Mouse (Mus musculus) lung, postnatal 0 days (tissue): ENCODE data around the gene Lrp6. TPM values are rescaled to one million over a fixed set of nuclear protein-coding genes. Genes with fewer than 3 reads are reported as not detected.

ENCODE experiments used
- ATAC-seq: fragments of 200-750 bp; cut with Nextera tagmentation; 2 replicates; pipeline ENCODE4 v1.8.0; 2017; ENCODE audit warnings: moderate library complexity
- DNase-seq: peaks from one replicate; pipeline ENCODE4 v3.0.0-alpha.2; 2016; ENCODE audit warnings: low spot score
- H3K27ac ChIP-seq: fragments of 300-500 bp; sonication (generic); 2 replicates; pipeline ENCODE4 v1.5.1; 2014; ENCODE audit warnings: antibody characterized with exemption, mild to moderate bottlenecking, low read length, mixed read lengths
- H3K27me3 ChIP-seq: fragments of 300-500 bp; sonication (generic); replicated peaks from 2 replicates; pipeline ENCODE4 v1.6.1; 2014; ENCODE audit warnings: low read length, mixed read lengths; ENCODE audit not compliant: insufficient read depth
- H3K36me3 ChIP-seq: fragments of 300-500 bp; sonication (generic); 2 replicates; pipeline ENCODE4 v1.6.1; 2014; ENCODE audit warnings: low read length, mixed read lengths; ENCODE audit not compliant: insufficient read depth
- H3K4me1 ChIP-seq: fragments of 300-500 bp; sonication (generic); 2 replicates; pipeline ENCODE4 v1.6.1; 2014; ENCODE audit warnings: antibody characterized with exemption, low read depth, low read length, mixed read lengths; ENCODE audit not compliant: insufficient read depth
- H3K4me2 ChIP-seq: fragments of 300-500 bp; sonication (generic); replicated peaks from 2 replicates; pipeline ENCODE4 v1.6.1; 2014; ENCODE audit warnings: low read depth, mild to moderate bottlenecking, low read length, moderate library complexity, mixed read lengths
- H3K4me3 ChIP-seq: fragments of 300-500 bp; sonication (generic); 2 replicates; pipeline ENCODE4 v1.5.1; 2014; ENCODE audit warnings: low read depth, low read length
- H3K9ac ChIP-seq: fragments of 300-500 bp; sonication (generic); replicated peaks from 2 replicates; pipeline ENCODE4 v1.6.1; 2014; ENCODE audit warnings: low read depth, mild to moderate bottlenecking
- H3K9me3 ChIP-seq: fragments of 300-500 bp; sonication (generic); 2 replicates; pipeline ENCODE4 v1.6.1; 2016; ENCODE audit warnings: low read length, mixed read lengths
- CTCF ChIP-seq: IDR thresholded peaks from 2 replicates; pipeline ENCODE4 v1.5.1; 2016; ENCODE audit warnings: antibody characterized with exemption, mild to moderate bottlenecking
- EP300 ChIP-seq: IDR thresholded peaks from 2 replicates; pipeline ENCODE4 v1.6.1; 2016; ENCODE audit warnings: antibody characterized with exemption, mild to moderate bottlenecking, control low read depth
- WGBS: fragments of 180-500 bp; shearing (Covaris S2); extraction: QIAGEN DNeasy Blood & Tissue Kit; methylation state at CpG from one replicate; pipeline ENCODE4 v1.1.7; 2014; 5-methylcytosine and 5-hydroxymethylcytosine counted together
- polyA plus RNA-seq: library from polyadenylated mRNA; unstranded; fragments of >200 nt; fragmentation: Nextera tagmentation; extraction: Ambion mirVana; gene quantifications from 2 replicates; pipeline ENCODE4 v1.2.1, GENCODE M21; 2015

The Lrp6 gene
- polyA plus RNA-seq, 1 experiment from 2014 or later: 17.0 TPM

- Histone ChIP-seq H3K36me3 (peaks cover 30% of the 10 kb centered on the region; the same call in 1 of the 2 replicates), H3K27ac (no peak overlapping the region), H3K9ac (no peak overlapping the region), H3K9me3 (no peaks in the 10 kb centered on the region), H3K4me1 (no peaks in the 10 kb centered on the region), H3K4me2 (no peak overlapping the region), H3K4me3 (no peak overlapping the region), H3K27me3 (no peaks in the 10 kb centered on the region)
- DNase-seq (no peak), ATAC-seq (no peak)
- 76% methylated on average over 6 of the region's 6 CpGs for WGBS
- TF ChIP-seq CTCF (no peak), EP300 (no peak)
Measured at GRCm38 (mm10) chr6:134461175-134461574, 105.6 kb downstream of the Lrp6 start.

GRCm38 (mm10) chr6:134458376-134458775 is 108.4 kb downstream of the Lrp6 start:
- H3K36me3 ChIP-seq: peaks cover 36% of the 10 kb centered on the region; the same call in 1 of the 2 replicates
- H3K9ac ChIP-seq: no peak overlapping the region
- H3K4me3 ChIP-seq: no peak overlapping the region
- no peak overlapping the region for H3K27ac ChIP-seq
- no peak for TF ChIP-seq CTCF
- no peaks in the 10 kb centered on the region for H3K4me1 ChIP-seq
- DNase-seq (no peak), ATAC-seq (no peak)
- H3K4me2 ChIP-seq: no peak overlapping the region
- 82% methylated on average over 1 of the region's 1 CpGs for WGBS
- H3K9me3 ChIP-seq: no peaks in the 10 kb centered on the region
- no peaks in the 10 kb centered on the region for H3K27me3 ChIP-seq

DNA sequence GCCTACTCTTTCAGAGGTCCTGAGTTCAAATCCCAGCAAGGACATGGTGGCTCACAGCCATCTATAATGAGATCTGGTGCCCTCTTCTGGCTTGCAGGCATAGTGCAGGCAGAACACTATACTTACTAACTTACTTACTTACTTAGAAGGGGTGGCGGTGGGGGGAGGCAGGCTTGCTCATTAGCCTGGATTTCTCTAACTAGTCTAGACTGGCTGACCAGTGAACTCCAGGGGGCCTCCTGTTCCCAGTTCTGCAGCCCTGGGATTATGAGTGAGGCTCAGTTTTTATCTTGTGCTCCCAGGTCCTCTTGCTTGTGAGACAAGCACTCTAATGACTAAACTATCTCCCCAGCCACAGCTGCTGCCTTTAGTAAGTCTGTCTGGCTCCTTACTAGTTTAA is 112.7 kb downstream of the Lrp6 start:
- TF ChIP-seq CTCF (peak; percentile 73), EP300 (no peak)
- DNase-seq (no peak), ATAC-seq (no peak)

DNA sequence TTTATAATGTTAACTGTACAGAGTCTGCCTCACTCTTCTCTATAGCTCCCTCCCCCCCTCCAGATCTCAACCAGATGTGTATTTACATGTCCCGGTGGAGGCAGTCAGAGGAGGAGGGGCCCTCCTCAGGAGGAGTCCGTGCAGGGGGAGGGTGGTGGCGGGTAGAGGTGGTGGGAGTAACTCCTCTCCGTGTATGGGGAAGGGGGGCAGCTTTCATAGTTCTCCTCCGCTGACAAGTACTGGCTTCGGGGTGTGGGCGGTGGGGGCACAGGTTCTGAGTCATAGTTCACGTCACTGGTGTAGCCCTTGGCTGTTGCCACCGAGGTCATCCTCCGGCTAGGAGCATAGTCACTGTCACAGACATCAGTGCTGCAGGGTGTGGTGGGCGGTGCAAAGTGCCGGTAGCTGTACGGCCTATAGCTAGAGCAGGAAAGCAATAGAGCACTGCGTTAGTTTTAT is 116.1 kb downstream of the Lrp6 start:
- DNase-seq: peak; percentile 42
- TF ChIP-seq CTCF (no peak), EP300 (no peak)

More for the DNA sequence above, 112.7 kb downstream of the Lrp6 start:
- Histone ChIP-seq H3K9me3 (no peaks in the 10 kb centered on the region), H3K27ac (no peak overlapping the region), H3K4me1 (no peaks in the 10 kb centered on the region), H3K27me3 (no peaks in the 10 kb centered on the region), H3K4me3 (no peak overlapping the region), H3K36me3 (peaks cover 30% of the 10 kb centered on the region; the same call in 1 of the 2 replicates), H3K9ac (no peak overlapping the region), H3K4me2 (no peak overlapping the region)
- WGBS: 88% methylated on average over 1 of the region's 1 CpGs

DNA sequence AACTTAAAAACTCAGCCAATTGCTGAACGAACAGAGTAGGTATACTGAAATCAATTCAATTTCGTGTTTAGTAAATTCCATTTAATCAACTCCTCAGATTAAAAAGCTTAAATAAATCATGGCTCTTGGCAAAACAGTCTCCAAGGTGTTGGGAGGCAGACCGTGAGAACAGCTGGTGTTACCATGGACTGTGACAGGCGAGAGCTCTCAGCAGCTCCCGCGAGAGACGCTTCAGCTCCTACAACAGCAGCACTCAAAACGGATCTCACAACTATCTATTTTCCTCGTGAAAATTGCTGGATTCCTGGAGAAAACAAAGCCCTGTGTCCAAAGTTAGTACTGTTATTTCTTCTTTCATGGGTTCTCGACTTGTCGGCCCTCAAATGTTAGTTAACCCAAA is 116.8 kb downstream of the Lrp6 start:
- no peak for ATAC-seq
- H3K4me2 ChIP-seq: no peak overlapping the region
- H3K4me3 ChIP-seq: no peak overlapping the region
- H3K27ac ChIP-seq: no peak overlapping the region
- H3K27me3 ChIP-seq: no peaks in the 10 kb centered on the region
- H3K4me1 ChIP-seq: no peaks in the 10 kb centered on the region
- TF ChIP-seq EP300 (no peak), CTCF (no peak)
- no peaks in the 10 kb centered on the region for H3K9me3 ChIP-seq
- WGBS: 65% methylated on average over 11 of the region's 11 CpGs
- H3K9ac ChIP-seq: no peak overlapping the region
- DNase-seq: no peak
- peaks cover 19% of the 10 kb centered on the region; the same call in 1 of the 2 replicates for H3K36me3 ChIP-seq

More for the DNA sequence above, 116.1 kb downstream of the Lrp6 start:
- Histone ChIP-seq H3K36me3 (peaks cover 15% of the 10 kb centered on the region; the same call in 1 of the 2 replicates), H3K4me2 (no peak overlapping the region), H3K9me3 (no peaks in the 10 kb centered on the region), H3K27me3 (no peaks in the 10 kb centered on the region), H3K9ac (no peak overlapping the region), H3K4me1 (no peaks in the 10 kb centered on the region), H3K27ac (no peak overlapping the region), H3K4me3 (no peak overlapping the region)
- ATAC-seq: peak; percentile 40; the same call in 1 of the 2 replicates
- WGBS: 54% methylated on average over 14 of the region's 14 CpGs

DNA sequence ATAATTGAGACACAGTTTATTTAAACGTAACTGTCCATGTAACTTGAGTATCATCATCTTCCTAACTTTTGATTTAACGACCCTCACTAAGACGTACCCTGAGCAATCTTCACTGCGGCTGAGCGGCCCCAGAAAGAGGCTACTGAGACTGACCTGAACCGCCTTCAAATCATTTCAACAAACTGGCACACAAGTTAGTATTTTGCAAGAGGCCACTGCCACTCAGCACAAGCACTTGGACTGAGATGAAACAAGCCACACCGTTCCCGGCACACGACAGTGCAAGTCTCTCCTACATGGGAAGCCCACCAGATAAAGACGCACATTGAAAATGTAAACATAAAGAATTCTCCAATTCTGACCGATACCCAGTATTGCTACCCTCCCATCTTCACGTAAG is 118.3 kb downstream of the Lrp6 start:
- Histone ChIP-seq H3K27me3 (no peaks in the 10 kb centered on the region), H3K9ac (no peak overlapping the region), H3K4me2 (no peak overlapping the region), H3K4me3 (no peak overlapping the region), H3K4me1 (no peaks in the 10 kb centered on the region), H3K36me3 (peaks cover 12% of the 10 kb centered on the region; the same call in 1 of the 2 replicates), H3K9me3 (no peaks in the 10 kb centered on the region), H3K27ac (no peak overlapping the region)
- ATAC-seq (peak; percentile 63), DNase-seq (peak; percentile 64)
- no peak for TF ChIP-seq CTCF
- no peak for TF ChIP-seq EP300
- WGBS: 61% methylated on average over 12 of the region's 12 CpGs
